Mouse (Mus musculus) megakaryocyte, embryonic 14.5 days (primary cell): ENCODE measurements around the gene Gm20388.

ENCODE experiments used
- FLI1 ChIP-seq: IDR thresholded peaks from 2 replicates; pipeline ENCODE4 v1.6.1; 2012; ENCODE audit warnings: low read length, inconsistent platforms, mixed read lengths
- GATA1 ChIP-seq: IDR thresholded peaks from 3 replicates; pipeline ENCODE4 v1.6.1; 2012; ENCODE audit warnings: mixed read lengths, low read length, inconsistent platforms, borderline replicate concordance

DNA sequence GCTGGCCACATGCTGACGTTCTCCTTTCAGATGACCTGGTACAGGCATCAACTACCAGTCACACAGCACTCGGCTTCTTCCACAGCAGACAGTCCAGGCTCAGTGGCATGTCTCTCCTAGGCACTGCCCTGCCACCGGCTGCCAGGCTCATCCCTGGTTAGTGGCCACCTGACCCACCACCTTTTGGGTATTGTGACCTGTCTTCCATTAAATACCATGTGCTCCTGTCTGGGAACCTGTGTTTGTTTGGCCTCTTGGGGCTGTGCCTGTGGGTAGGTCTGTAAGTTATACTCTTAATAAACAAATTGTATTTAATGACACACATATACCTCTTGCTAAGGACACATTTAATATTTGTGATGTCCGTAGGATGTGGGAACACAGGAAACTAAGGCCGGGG lies 460.5 kb downstream of the Gm20388 start:
- TF ChIP-seq GATA1 (no peak), FLI1 (no peak)
